Mouse (Mus musculus) T-helper 17 cell (primary cell): ENCODE measurements around the gene Glce.

Experiments
- in situ Hi-C, 2 experiments: fragments of 300-600 bp; cut with MboI, MseI; formaldehyde crosslinking; loops; 1 replicate in 1 of 2; 2 replicates in 1 of 2; pipeline ENCODE4 v1.15.1; 2025; ENCODE audit warnings: high pct_unique_total_duplicates in 2 of 2

Glce gene

GRCm38 (mm10) chr9:62124266-62124665 is 1.8 kb upstream of the Glce start:
- in situ Hi-C loops: no loop called here

GRCm38 (mm10) chr9:62123496-62123895 is 1.0 kb upstream of the Glce start:
- in situ Hi-C loops: no loop called here

DNA sequence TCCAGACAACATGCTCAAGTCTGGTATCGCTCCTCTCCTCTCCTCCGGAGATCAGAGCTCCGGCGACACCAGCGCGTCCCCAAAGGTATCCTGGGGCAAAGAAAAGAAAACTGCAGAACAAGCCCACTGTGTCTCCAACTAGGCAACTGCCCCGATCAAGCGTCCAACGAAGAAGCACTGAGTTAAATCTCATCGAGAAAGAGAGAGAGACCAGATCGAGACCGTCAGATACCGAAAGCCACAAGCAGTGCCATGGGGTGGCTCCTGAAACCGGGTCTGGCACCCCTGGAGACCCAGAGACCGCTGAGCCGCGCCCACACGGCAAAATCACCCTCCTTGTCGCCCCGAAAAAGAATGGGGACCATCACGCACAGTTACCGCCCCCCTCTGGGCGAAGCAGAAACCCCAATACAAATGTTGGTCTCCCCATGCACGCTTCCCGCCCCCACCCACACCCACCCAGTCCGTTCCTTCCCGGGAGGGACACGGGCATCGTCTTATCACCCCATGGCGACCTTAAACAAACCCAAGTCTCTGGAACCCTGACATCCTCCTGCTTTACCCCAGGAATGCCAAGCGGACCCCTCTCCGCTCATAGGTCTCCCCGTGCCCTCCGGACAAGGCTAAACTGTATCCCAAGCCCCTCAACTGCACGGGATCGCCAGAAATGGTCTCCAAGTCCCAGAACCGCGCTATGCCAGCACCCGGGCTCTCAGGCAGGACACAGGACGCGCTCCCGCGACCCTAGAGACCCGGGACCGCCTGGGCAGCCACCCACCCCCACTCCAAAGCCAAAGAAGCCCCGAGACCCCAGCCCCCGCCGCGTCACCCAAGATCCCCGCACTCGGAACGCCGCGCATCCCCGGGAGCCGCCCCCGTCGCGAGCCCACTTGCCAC is 656 bp downstream of the Glce start:
- in situ Hi-C loops: no loop called here

GRCm38 (mm10) chr9:62118754-62119153 is 3.7 kb downstream of the Glce start:
- in situ Hi-C loops: no loop called here

GRCm38 (mm10) chr9:62115826-62116225 is 6.6 kb downstream of the Glce start:
- in situ Hi-C loops: no loop called here

DNA sequence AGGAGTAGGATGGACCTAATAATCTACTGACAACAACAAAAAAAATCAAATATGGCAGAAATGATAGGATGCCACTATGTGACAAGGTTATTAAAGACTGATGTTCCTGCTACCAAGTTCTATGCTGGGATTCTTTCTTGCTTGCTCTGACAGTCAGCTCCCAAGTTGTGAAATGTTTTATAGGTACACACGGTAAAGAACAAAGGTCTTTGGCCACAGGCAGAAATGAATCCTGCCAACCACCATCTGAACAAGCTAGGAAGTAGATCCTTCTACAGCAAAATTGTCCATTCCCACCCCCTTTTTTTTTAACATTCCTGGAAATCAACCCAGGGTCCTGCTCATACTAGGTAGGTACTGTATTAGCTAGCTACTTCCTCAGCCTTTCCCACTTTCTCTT is 25.9 kb downstream of the Glce start:
- in situ Hi-C loops: no loop called here

DNA sequence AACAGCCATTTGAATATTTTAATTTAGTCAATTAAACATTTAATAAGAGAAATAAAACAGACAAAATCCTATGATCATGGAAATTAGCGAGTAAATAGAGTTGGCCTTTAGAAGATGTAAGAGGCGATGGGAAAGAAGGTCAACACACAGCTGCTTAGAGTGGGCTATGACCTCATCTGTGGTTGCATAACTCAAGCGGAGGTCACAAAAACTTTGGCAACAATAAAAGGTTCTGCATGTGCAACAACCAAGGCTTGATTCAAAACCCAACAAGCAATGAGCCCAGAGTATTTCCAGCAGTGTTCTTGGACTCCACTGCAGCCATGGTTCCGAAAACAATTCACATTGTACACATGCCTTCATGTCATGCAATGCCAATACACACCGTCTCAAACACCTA is 30.9 kb downstream of the Glce start:
- in situ Hi-C loops: no loop called here

DNA sequence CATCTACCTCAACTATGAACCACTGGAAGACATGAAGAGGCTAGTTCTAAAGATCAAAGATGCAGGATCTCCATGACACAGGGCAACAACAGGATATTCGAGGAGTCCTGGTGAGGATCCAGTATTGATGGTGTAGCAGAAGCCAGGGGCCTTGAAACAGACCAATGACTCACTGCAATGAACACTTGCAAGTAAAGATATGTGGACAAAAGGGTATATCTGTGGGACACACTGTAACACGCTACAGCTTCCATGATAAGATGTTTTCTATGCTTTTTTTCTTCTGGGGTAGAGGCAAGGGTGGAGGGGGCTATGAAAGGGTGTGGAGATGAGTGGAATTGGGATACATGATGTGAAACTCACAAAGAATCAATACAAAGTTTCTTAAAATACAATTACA is 36.9 kb downstream of the Glce start:
- in situ Hi-C loops: no loop called here

GRCm38 (mm10) chr9:62084896-62085295 is 37.6 kb downstream of the Glce start:
- in situ Hi-C loops: no loop called here

- in situ Hi-C loops: no loop called here
Observed at GRCm38 (mm10) chr9:62082986-62083385, 39.5 kb downstream of the Glce start.

DNA sequence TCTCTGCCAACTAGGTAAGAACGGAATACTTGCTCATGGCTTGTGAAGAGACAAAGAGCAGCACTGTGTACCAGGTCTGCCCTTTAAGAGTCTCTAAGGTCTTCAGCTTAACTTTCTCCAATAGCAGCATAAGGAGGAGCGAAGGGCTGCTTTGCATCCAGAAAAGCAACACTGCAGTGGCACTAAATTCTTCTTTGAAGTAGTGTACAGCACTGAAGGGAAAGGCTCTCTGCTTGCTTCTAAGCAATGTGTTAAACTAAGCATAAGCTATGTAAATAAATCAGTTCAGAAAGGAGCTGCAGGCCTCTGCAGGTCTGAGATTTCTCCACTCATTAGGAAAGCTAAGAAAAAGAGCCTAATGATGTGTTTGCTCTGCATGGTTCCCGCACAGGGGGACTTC is 40.9 kb downstream of the Glce start:
- in situ Hi-C loops: no loop called here

DNA sequence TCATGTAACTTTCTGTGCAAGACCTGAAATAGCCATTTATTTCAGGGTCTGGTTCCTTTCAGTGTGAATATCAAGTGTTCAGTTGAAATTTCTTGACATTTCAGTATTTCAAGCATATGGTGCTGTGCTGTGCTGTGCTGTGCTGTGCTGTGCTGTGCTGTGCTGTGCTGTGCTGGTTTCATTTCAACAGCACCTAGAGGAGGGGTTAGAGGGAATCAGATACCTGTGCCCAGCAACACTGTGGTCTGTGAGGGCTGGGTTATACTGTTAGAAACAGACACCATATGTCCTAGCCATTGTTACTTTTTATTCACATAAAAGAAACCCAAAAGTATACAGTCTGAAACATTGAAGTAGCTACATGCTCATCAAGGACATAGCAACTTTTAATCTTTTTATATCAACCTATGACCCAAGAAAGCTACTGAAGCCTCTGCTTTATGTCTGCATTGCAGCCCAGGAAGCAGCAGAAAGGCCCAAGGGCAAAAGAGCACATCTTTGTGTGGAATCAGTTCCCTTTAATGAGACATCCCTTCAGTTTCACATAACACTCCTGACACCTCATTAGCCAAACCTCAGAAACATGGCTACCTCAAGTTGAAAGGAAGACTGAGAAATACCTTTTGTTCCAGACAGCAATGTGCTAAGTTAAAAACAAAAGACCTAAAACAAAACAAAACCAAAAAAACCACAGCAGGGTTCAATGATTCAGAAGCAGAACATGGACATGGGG is 42.3 kb downstream of the Glce start:
- in situ Hi-C loops: no loop called here

DNA sequence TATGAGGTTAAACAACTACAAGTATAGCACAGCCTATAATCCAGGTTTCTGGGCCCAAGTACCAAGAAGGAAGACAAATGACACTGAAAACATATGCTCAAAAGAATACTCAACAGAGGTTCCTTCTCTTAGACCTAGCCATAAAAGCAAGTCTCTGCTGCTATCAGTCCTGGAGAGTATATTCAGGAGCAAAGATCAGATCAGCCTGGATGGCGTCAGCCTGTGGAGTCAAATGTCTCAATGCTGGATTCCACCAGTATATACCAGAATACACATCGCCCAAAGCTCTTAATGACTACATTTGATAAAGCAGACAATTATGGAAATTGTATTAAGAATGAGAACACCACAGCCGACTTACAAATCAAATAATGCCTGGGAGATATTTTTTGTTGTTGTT is 60.2 kb downstream of the Glce start:
- in situ Hi-C loops: no loop called here

- in situ Hi-C loops: no loop called here
Observed at GRCm38 (mm10) chr9:62060431-62060830, 62.0 kb downstream of the Glce start.

GRCm38 (mm10) chr9:62059941-62060340 is 62.5 kb downstream of the Glce start:
- in situ Hi-C loops: no loop called here

DNA sequence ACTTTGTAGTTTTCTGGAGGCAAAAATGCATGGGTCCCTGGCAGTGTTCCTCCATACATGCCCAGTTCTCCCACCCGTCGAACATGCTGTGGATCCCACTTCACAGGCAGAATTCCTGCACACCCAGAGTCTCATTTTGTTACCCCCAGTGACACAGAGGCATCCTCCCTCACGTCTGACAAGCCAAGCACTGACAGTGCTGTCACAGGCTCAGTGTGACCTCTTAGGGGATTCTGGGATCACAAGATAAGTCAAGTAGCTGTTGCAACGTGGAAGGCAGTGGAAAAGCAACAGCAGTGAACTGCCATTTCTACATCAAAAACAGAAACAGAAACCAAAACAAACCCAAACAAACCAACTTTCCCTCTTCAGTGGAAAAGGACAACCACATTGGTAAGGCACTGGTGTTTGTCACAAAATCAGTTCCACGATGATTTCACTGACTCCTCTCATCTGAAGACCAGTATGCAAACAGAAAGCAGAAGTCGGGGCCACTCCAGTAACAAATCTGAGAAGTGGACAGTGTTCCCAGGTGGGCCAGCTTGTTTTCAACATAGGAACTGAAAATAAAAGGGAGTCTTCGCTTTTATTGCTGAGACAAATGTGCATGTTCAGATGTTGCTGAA is 64.5 kb downstream of the Glce start:
- in situ Hi-C loops: no loop called here

DNA sequence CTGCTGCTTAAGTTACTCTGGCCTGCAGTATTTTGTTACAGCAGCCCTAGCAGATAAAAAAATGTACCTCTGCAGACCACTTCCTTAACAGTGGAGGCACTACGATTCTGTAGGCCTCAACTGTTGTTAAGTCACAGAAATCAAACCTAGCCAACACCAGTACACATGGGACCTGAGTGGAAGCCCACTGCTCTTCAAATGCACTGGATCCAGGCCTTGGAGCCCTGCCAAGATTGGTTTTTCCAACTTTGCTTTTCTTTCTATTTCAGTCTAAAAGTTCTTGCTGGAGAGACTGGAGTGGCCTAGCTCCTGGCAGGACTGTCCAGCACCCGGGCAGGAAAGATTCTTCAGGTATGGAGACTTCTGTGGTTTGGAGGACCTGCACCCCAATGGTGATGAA is 66.2 kb downstream of the Glce start:
- in situ Hi-C loops: no loop called here

DNA sequence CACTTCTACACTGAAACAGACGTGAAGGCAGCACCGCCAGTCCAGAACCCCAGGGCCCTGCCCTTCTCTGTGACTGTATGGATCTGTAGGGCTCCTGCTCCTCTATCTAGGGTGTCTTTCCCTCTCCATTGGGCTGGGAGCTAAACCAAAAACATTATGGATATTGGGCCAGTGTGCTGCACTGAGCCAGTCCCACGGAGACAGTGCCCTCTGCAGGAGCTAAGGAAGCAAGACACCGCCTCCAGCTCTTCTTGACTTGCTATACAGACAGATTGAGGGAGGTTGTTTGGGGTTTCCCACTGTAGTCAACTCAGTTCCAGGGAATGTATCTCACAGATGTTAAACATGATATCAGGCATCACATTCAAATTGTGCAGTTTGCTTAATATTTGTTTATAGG is 71.7 kb downstream of the Glce start:
- in situ Hi-C loops: loop anchor here in 1 of 2 experiments (5.0 kb wide), 1 partner anchor 82 kb away; no protein-coding TSS in a partner anchor

- in situ Hi-C loops: no loop called here
Observed at GRCm38 (mm10) chr9:62049166-62049565, 73.3 kb downstream of the Glce start.

DNA sequence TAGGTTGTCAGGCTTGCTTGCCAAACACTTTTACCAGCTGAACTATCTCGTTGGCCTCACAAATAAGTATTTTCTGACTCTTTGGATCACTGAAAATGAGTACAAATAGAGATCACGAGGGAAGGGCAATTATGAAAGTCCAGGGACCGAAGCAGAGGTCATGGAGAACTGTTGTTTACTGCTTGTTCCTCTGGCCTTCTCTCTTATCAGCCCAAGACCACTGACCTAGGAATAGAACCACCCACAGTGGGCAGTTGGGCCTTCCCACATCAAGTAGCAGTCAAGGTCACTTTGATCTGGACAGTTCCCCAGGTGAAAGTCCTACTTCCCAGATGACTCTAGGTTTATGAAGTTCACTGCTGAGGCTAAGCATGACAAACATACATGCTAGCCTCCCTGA is 80.3 kb downstream of the Glce start:
- in situ Hi-C loops: loop anchor here in 1 of 2 experiments (5.0 kb wide), 1 partner anchor 90 kb away; no protein-coding TSS in a partner anchor

GRCm38 (mm10) chr9:62040008-62040608 is 82.3 kb downstream of the Glce start:
- in situ Hi-C loops: loop anchor here in 1 of 2 experiments (5.0 kb wide), 1 partner anchor 88 kb away; no protein-coding TSS in a partner anchor

DNA sequence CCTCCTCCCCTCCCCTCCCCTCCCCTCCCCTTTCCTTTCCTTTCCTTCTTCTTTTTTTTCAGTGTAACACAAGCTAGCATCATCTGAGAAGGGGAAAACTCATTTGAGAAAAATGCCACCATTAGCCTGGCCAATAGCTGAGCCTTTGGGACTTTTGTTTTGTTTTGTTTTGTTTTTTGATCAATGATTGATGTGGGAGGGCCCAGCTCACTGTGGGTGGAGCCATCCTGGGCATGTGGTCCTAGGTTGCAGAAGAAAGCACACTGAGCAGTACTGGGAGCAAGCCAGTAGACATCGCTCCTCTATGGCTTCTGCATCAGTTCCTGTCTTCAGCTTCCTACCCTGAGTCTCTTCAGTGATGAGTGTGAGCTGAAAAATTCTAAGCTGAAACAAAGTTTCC is 86.6 kb downstream of the Glce start:
- in situ Hi-C loops: no loop called here
